Mouse (Mus musculus) forebrain, embryonic 12.5 days (tissue): ENCODE results near the gene Nek6. TPM values are rescaled to one million over a fixed set of nuclear protein-coding genes. Genes with fewer than 3 reads are reported as not detected.
A peak's percentile ranks its signal among the peaks of the same experiment; 100 is the strongest.

ENCODE experiments used
- ATAC-seq: fragments of 200-750 bp; cut with Nextera tagmentation; 2 replicates; pipeline ENCODE4 v1.8.0; 2017; ENCODE audit warnings: moderate TSS enrichment; ENCODE audit not compliant: low FRiP score
- H3K27ac ChIP-seq: fragments of 300-500 bp; sonication (generic); 2 replicates; pipeline ENCODE4 v1.5.1; 2016; ENCODE audit warnings: mild to moderate bottlenecking
- H3K27me3 ChIP-seq: fragments of 300-500 bp; sonication (generic); 2 replicates; pipeline ENCODE4 v1.6.1; 2016; ENCODE audit warnings: mild to moderate bottlenecking
- H3K36me3 ChIP-seq: fragments of 300-500 bp; sonication (generic); replicated peaks from 2 replicates; pipeline ENCODE4 v1.6.1; 2016; ENCODE audit warnings: mild to moderate bottlenecking
- H3K4me1 ChIP-seq: fragments of 300-500 bp; sonication (generic); 2 replicates; pipeline ENCODE4 v1.6.1; 2016
- H3K4me2 ChIP-seq: fragments of 300-500 bp; sonication (generic); 2 replicates; pipeline ENCODE4 v1.6.1; 2016; ENCODE audit warnings: mild to moderate bottlenecking, moderate library complexity
- H3K4me3 ChIP-seq: fragments of 300-500 bp; sonication (generic); replicated peaks from 2 replicates; pipeline ENCODE4 v1.5.1; 2016; ENCODE audit warnings: mild to moderate bottlenecking
- H3K9ac ChIP-seq: fragments of 300-500 bp; sonication (generic); 2 replicates; pipeline ENCODE4 v1.6.1; 2016; ENCODE audit warnings: mild to moderate bottlenecking
- H3K9me3 ChIP-seq: fragments of 300-500 bp; sonication (generic); 2 replicates; pipeline ENCODE4 v1.6.1; 2016
- WGBS: fragments of 180-500 bp; shearing (Covaris S2); methylation state at CpG from one replicate; pipeline ENCODE4 v1.1.7; 2016; 5-methylcytosine and 5-hydroxymethylcytosine counted together
- polyA plus RNA-seq: library from polyadenylated mRNA; unstranded; fragments of >200 nt; fragmentation: Nextera tagmentation; extraction: Ambion mirVana; gene quantifications from 2 replicates; pipeline ENCODE4 v1.2.1, GENCODE M21; 2016

Gene Nek6
- polyA plus RNA-seq, 1 experiment from 2014 or later: 125 TPM

DNA sequence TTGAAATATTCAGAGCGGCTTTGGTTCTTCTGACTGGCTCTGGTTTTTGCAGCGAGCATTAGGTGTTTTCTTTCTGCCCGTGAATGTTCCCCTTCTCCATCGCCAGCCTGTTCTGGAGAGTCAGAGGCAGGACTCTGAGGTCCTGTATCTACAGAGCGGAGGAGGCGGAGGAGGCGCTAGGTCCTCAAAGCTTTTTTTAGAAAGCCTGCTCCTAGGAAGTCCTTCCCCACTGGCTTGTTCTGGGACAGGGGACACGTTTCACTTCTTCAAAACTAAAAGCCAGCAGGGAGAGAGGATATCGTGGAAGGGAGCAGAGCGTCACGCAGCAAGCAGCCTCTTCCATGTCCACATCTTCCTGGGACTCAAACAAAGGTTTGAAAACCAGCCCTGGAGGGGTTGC lies 26.9 kb upstream of the Nek6 start:
- no peak for ATAC-seq
- Histone ChIP-seq H3K4me2 (no peak overlapping the region), H3K4me1 (no peaks in the 10 kb centered on the region), H3K9me3 (0 out of 2 replicates have a peak, but pooled peaks cover 5% of the 10 kb centered on the region), H3K9ac (no peak overlapping the region), H3K36me3 (no peaks in the 10 kb centered on the region), H3K4me3 (no peak overlapping the region), H3K27me3 (no peaks in the 10 kb centered on the region), H3K27ac (no peak overlapping the region)
- WGBS: 80% methylated on average over 11 of the region's 11 CpGs

DNA sequence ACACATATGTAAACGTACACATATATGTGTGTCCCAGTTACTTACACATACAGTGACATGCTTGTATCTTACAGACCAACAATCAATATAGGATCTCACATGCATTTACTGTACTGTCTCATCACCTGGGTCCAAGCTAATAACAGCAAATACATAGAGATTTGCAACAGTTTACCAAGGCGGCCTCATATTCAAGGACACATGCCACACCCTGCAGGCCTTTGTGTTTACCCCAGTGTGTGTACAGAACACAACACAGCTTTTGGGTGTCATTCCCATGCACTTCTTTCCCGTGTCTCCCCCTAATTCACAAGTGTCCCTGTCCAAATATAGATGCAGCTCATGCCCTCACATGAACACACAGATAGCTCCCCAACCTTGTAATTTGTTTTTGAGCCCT lies 26.0 kb upstream of the Nek6 start:
- H3K27me3 ChIP-seq: no peaks in the 10 kb centered on the region
- H3K9me3 ChIP-seq: 0 out of 2 replicates have a peak, but pooled peaks cover 5% of the 10 kb centered on the region
- H3K4me2 ChIP-seq: no peak overlapping the region
- no peaks in the 10 kb centered on the region for H3K36me3 ChIP-seq
- no peak overlapping the region for H3K4me3 ChIP-seq
- 85% methylated on average over 3 of the region's 3 CpGs for WGBS
- no peak overlapping the region for H3K27ac ChIP-seq
- H3K9ac ChIP-seq: no peak overlapping the region
- H3K4me1 ChIP-seq: no peaks in the 10 kb centered on the region
- ATAC-seq: no peak

DNA sequence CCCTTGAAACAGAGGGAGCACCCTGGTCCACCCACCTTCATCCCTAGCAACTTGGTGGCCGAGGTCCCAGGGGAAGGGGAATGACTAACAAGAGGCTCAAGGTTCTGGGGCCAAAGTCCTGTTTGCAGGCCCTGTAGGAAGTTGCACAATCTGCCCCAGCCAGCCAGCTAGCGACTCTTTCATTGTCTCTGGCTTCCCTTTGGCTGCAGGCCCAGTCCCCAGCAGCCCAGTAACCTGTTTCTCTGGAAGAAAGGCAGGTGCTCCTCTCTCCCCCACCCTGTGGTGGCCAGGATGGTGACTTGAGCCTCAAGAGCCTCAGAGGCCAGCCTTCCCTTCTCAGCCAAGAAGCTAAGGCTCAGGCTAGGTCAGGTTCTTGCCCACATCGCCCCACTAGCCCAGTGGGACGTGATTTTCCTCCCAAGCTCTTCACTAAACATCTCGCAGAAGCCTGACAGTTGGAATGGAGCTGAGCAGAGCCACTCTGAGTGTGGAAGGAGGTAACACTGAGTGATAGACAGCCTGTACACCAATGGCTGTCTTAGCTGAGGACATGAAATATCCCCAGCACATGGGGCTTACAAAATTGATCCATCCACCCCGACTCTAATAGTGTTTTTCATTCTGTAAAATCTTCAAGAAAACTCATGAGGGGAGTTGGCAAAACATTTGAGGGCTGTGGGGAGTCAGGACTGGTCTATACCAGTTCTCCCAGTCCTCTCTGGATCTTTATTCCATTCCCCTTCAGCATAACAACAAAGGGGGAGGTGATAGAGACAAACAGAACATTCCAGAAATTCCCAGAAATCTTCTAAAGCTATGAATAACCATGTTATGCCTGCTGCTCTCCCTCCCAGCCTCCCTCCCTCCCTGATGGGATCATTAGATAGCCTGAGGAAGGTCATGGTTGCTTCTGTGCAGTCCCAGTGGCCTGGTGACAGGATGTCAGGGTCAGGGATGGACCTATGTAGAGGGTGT lies 25.2 kb upstream of the Nek6 start:
- Histone ChIP-seq H3K4me3 (no peak overlapping the region), H3K27ac (no peak overlapping the region), H3K4me2 (no peak overlapping the region), H3K4me1 (no peaks in the 10 kb centered on the region), H3K36me3 (no peaks in the 10 kb centered on the region), H3K9ac (no peak overlapping the region), H3K9me3 (0 out of 2 replicates have a peak, but pooled peaks cover 5% of the 10 kb centered on the region), H3K27me3 (no peaks in the 10 kb centered on the region)
- 77% methylated on average over 6 of the region's 6 CpGs for WGBS
- no peak for ATAC-seq

DNA sequence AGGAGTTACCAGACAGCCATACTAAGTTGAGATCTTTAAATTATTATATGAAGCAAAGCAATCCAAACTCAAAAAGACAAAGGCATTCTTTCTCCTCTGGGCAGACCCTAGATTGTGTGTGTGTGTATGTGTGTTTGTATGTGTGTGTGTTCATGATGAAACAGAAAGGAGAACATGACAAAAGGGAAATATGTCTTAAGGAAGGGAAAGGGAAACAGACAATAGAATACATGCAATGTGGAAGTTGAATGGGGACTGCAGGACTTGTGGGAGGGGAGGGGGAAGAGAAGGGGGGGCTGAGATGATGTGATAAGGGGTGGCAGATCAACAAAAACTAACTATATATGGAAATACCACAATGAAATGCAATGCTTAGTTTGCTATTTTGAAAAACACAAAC lies 13.8 kb upstream of the Nek6 start:
- no peaks in the 10 kb centered on the region for H3K36me3 ChIP-seq
- no peak for ATAC-seq
- peaks cover 6% of the 10 kb centered on the region; the same call in 1 of the 2 replicates for H3K27me3 ChIP-seq
- no peak overlapping the region for H3K27ac ChIP-seq
- H3K4me1 ChIP-seq: no peaks in the 10 kb centered on the region
- no peak overlapping the region for H3K9ac ChIP-seq
- no peak overlapping the region for H3K4me2 ChIP-seq
- H3K9me3 ChIP-seq: no peaks in the 10 kb centered on the region
- H3K4me3 ChIP-seq: no peak overlapping the region

DNA sequence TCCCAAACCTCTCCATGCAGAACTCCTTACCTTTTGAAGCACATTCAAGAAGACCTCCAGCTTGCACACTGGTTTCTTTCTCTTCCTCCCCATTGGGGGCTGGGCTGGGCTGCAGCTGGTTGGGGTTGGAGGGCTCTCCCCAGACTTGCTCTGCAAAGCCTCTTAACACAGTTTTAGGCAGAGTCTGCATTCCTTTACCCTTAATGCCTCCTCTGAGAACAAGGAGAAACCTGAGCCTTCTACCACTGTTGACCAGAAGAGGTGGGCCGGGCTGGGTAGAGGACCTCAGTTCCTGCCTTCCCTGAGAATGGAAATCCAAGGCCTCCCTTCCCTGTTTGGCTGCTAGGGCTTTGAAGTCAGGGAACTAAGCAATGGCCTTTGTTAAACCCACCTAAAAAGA lies 9.8 kb upstream of the Nek6 start:
- no peak for ATAC-seq
- WGBS: 11% methylated on average over 1 of the region's 1 CpGs

DNA sequence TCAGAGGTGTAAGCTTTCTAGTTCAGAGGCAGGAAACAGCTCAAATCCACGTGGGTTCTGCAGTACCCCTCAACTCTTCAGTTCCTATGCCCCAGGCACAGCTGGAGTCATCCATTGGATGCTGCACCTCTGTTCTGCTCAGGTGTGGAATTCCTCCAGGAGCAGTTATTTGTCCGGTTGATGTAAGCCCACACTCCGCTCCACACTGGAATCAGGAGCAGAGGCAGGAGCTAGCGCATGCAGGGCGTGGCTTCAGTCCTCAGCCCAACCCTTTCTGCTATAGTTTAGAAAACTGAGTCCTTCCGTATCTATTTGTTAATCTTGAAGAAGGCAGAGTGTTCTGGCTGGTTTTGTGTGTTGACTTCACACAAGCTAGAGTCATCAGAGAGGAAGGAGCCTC lies 9.3 kb upstream of the Nek6 start:
- H3K27me3 ChIP-seq: peaks cover 8% of the 10 kb centered on the region; the same call in 1 of the 2 replicates
- H3K36me3 ChIP-seq: no peaks in the 10 kb centered on the region
- no peak overlapping the region for H3K4me2 ChIP-seq
- no peak overlapping the region for H3K9ac ChIP-seq
- no peak for ATAC-seq
- no peak overlapping the region for H3K4me3 ChIP-seq
- WGBS: 77% methylated on average over 6 of the region's 6 CpGs
- H3K4me1 ChIP-seq: no peaks in the 10 kb centered on the region
- no peaks in the 10 kb centered on the region for H3K9me3 ChIP-seq
- H3K27ac ChIP-seq: no peak overlapping the region

More for the DNA sequence above, 9.8 kb upstream of the Nek6 start:
- Histone ChIP-seq H3K9ac (no peak overlapping the region), H3K27me3 (peaks cover 8% of the 10 kb centered on the region; the same call in 1 of the 2 replicates), H3K4me2 (no peak overlapping the region), H3K9me3 (no peaks in the 10 kb centered on the region), H3K27ac (no peak overlapping the region), H3K4me1 (no peaks in the 10 kb centered on the region), H3K4me3 (no peak overlapping the region), H3K36me3 (no peaks in the 10 kb centered on the region)

DNA sequence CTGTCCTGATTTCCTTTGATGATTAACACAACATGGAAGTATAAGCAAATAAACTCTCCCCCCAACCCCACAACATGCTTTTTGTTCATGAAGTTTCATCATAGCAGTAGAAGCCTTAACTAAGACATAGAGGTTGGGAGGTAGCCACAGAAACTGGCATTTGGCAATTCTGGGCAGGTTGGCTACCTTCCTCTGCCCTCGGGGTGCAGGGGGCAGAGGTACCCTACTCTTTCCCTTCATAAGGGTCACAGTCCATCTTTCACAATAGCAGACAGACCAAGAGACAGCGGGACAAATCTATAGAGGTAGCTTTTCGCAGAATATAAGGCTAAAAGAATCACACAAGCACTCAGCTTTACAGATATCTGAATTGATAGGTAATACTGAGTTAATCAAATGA lies 8.7 kb upstream of the Nek6 start:
- Histone ChIP-seq H3K36me3 (no peaks in the 10 kb centered on the region), H3K4me2 (no peak overlapping the region), H3K27me3 (peaks cover 8% of the 10 kb centered on the region; the same call in 1 of the 2 replicates), H3K9me3 (no peaks in the 10 kb centered on the region), H3K4me3 (no peak overlapping the region), H3K27ac (no peak overlapping the region), H3K9ac (no peak overlapping the region), H3K4me1 (no peaks in the 10 kb centered on the region)
- WGBS: 94% methylated on average over 3 of the region's 3 CpGs
- no peak for ATAC-seq

DNA sequence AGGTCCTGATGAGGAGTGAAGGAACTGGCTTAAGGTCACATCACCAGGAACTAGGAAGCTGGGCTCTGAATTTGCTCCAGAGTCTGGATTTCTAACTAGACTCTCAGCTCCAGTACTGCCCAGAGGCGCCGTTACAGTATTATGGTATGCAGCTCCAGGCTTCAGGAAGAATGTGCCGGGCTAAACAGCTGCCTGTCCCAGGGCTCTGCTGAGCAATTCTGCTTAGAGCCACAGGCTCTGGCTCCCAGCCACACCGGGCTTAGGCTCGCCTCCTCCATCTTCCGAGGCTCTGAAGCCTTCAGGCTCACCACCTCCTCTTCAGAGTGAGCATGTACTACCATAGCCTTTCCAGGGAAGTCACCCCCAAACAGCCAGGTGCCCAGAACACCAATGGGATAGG lies 7.1 kb upstream of the Nek6 start:
- Histone ChIP-seq H3K4me3 (no peak overlapping the region), H3K27me3 (peaks cover 8% of the 10 kb centered on the region; the same call in 1 of the 2 replicates), H3K9me3 (no peaks in the 10 kb centered on the region), H3K4me2 (no peak overlapping the region), H3K36me3 (no peaks in the 10 kb centered on the region), H3K4me1 (no peaks in the 10 kb centered on the region), H3K27ac (no peak overlapping the region), H3K9ac (no peak overlapping the region)
- no peak for ATAC-seq
- WGBS: 83% methylated on average over 6 of the region's 6 CpGs

DNA sequence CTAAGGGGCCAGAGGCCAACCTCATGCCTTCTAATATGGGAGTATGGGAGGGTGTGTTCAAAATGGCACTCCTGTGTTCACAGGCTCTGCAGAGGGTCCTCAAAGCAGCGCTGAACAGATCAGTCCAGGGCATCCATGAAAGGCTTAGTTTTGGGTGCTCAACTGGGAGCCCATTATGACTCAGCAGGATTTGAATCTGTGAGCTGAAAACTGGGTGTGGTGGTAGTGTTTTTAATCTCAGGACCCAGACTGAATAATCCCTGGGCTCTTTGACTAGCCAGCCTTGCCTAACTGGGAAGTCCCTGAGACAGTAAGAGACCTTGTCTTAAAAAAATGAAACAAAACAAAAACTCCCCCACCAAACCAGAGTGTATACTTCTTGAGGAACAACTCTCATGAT lies 4.3 kb upstream of the Nek6 start:
- Histone ChIP-seq H3K36me3 (no peaks in the 10 kb centered on the region), H3K4me2 (no peak overlapping the region), H3K4me1 (peaks cover 9% of the 10 kb centered on the region), H3K27ac (no peak overlapping the region), H3K4me3 (no peak overlapping the region), H3K9me3 (no peaks in the 10 kb centered on the region), H3K27me3 (peaks cover 6% of the 10 kb centered on the region; the same call in 1 of the 2 replicates), H3K9ac (no peak overlapping the region)
- WGBS: 90% methylated on average over 1 of the region's 1 CpGs
- ATAC-seq: no peak

DNA sequence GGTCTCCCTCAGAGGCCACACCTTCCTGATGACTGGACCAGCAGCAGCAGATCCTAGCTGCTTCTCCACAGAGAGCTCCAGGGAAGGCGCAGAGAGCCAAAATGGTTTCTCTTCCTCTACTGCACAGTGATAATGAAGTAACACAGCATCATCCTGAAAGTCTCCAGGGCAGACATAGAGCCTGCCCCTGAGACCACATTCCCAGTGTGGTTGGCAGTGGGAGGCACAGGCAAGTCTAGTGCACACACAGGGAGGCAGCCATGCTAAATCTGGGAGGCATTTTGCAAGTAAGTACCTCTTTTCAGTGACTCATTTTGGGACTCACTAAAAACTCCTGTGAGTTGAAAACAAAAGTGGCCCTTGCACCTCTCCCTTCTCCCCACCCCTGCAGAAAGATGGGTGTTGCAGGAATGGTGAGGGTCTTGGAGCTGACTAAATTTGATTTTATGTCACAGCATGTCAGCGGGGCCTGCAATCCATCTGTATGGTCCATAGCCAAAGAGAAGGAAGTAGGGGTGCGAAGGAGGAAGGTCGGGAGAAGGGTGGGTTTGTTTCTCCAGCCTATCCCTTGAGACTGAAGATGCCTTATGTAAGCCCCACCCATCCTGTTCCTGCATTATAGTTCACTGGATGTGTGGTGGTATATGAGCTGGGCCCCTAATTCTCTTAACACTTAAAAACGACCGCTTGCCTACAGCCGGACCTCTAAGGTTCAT lies 2.3 kb upstream of the Nek6 start:
- H3K27ac ChIP-seq: no peak overlapping the region
- H3K27me3 ChIP-seq: no peaks in the 10 kb centered on the region
- 88% methylated on average over 7 of the region's 7 CpGs for WGBS
- ATAC-seq: no peak
- no peaks in the 10 kb centered on the region for H3K36me3 ChIP-seq
- H3K4me1 ChIP-seq: peaks cover 28% of the 10 kb centered on the region
- no peaks in the 10 kb centered on the region for H3K9me3 ChIP-seq
- no peak overlapping the region for H3K9ac ChIP-seq
- no peak overlapping the region for H3K4me2 ChIP-seq
- no peak overlapping the region for H3K4me3 ChIP-seq

DNA sequence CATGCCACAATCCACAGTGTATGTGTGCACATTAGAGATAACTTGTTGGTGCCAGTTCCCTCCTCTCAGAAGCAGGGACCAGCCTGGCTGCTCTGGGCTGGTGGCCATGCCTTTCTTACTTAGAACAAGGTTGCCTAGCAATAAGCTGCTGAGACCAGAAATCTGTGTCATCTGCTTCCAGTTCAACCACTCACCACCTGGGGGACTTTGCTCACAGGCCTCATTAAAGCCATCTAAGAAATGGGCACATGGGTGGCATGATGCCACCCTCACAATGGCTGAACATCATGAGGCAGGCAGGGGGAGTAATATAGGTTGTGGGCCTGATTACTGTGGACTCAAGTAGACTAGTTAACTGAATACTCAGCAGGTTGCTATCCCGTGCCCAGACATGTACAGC lies 1.3 kb upstream of the Nek6 start:
- no peak overlapping the region for H3K27ac ChIP-seq
- H3K27me3 ChIP-seq: no peaks in the 10 kb centered on the region
- peaks cover 38% of the 10 kb centered on the region for H3K4me1 ChIP-seq
- no peak for ATAC-seq
- WGBS: 86% methylated on average over 1 of the region's 1 CpGs
- no peak overlapping the region for H3K9ac ChIP-seq
- no peaks in the 10 kb centered on the region for H3K36me3 ChIP-seq
- no peak overlapping the region for H3K4me2 ChIP-seq
- no peaks in the 10 kb centered on the region for H3K9me3 ChIP-seq
- no peak overlapping the region for H3K4me3 ChIP-seq

DNA sequence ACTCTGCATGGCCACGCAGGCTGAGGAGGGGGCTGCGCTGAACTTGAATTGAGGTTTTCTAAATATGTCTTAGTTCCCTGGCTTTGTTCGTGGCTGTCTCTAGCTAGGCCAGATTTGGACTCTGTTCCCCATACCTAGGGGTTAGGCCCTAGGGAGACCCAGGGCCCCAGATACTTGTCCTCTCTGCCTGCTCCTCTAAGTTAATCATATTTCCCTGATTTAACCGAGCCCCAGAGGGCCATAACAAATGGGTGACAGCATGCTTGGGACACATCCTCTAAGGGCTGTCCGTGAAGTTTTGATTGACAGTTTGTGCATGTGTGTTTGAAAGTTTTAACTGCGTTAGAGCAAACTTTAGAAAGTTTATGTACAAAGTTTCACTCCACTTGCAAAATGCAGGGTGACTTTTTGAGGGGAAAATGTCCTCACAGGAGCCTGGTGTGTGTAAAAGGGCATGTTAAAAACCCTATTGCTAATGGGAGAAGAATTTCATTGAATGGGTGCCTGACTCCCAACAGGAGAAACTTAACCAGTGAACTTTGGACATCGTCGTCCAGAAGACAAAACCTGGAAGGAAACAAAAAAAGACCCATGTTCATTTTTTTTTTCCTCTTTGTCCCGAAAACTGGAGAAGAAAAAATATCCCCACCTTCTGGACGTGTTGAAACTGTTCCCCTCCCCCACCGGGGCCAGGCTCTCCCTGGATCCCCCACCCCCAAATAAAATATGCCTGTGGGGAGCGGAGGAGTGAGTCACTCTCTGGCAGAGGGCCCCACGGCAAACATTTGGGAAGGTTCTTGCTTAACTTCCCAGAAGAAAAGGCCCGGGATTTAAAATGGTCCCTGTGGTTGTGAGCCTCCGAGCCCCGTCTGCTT lies 1.1 kb downstream of the Nek6 start:
- peak overlapping the region; percentile 88 for H3K4me3 ChIP-seq
- peak overlapping the region; percentile 88 for H3K9ac ChIP-seq
- H3K4me2 ChIP-seq: peak overlapping the region; percentile 71
- no peaks in the 10 kb centered on the region for H3K9me3 ChIP-seq
- peak overlapping the region; percentile 85 for H3K27ac ChIP-seq
- H3K36me3 ChIP-seq: 0 out of 2 replicates have a peak, but pooled peaks cover 5% of the 10 kb centered on the region
- peak; percentile 6; the same call in 1 of the 2 replicates for ATAC-seq
- H3K4me1 ChIP-seq: peaks cover 57% of the 10 kb centered on the region
- no peaks in the 10 kb centered on the region for H3K27me3 ChIP-seq
- WGBS: 4% methylated on average over 16 of the region's 16 CpGs
